8 mouse cellular contexts compared by ENCODE assay signal in the genomic region with DNA sequence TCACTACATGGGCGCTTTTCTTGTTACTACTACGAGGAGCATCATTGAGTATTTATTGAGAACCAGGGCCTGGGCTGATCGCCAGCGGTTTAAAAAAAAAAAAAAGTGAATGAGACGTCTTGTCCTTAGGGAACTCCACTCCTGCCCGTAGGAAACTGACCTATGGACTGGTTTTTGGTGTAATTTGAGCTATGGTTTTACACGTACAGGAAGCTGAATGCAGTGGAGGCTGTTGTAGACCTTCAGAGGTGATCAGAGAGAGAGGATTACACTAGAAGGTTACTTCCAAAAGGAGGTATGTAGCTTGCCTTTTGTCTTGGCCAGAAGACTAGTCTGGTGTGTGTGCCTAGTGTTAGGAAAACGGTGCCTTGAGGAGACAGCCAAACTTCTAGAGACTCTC. TPM values are rescaled to one million over a fixed set of nuclear protein-coding genes. Genes with fewer than 3 reads are reported as not detected.
DNase-seq lines count a peak whose midpoint lies in the region; ATAC-seq lines count a peak whose summit lies in the region.

No protein-coding gene starts in this region.

- peak overlapping the region; percentile 55 for H3K4me2 ChIP-seq in forebrain, embryonic 12.5 days

- H3K27me3 ChIP-seq in forebrain, embryonic 12.5 days: no peaks in the 10 kb centered on the region

- WGBS in forebrain, embryonic 12.5 days: under 1% methylated on average over 8 of the region's 8 CpGs

- H3K4me1 ChIP-seq in forebrain, embryonic 12.5 days: peaks cover 23% of the 10 kb centered on the region

- H3K36me3 ChIP-seq in forebrain, embryonic 12.5 days (replicated peaks): 0 out of 2 replicates have a peak, but pooled peaks cover under 1% of the 10 kb centered on the region

- no peak overlapping the region for H3K27ac ChIP-seq in forebrain, embryonic 12.5 days

- peak overlapping the region; percentile 69 for H3K4me3 ChIP-seq in forebrain, embryonic 12.5 days (replicated peaks)

- H3K9me3 ChIP-seq in forebrain, embryonic 12.5 days: no peaks in the 10 kb centered on the region

- DNase-seq in cerebellum, adult 9-11 months: peak; percentile 59
- DNase-seq in MN1 (ENCODE audit: low spot score): peak; percentile 77
- peak; percentile 44 for DNase-seq in kidney, adult 11 months
- DNase-seq in lung, postnatal 10 days: peak; percentile 53
- DNase-seq in spleen, adult 12 weeks (ENCODE audit: low spot score): no peak

- H3K9ac ChIP-seq in forebrain, embryonic 12.5 days: peak overlapping the region; percentile 77

- ATAC-seq in cerebellum, adult (ENCODE audit: insufficient number of reproducible peaks, low FRiP score, low TSS enrichment): no peak
- peak; percentile 17; the same call in 1 of the 2 replicates for ATAC-seq in forebrain, embryonic 12.5 days (ENCODE audit: low FRiP score)
- no peak for ATAC-seq in monocyte, adult 5-6 weeks (replicated peaks; ENCODE audit: insufficient number of reproducible peaks, low FRiP score, low TSS enrichment, poor library complexity, severe bottlenecking)

RNA-seq across cellular contexts. Expression of a gene that starts 0.8 kb away (rescaled TPM):
- polyA plus RNA-seq in forebrain, embryonic 12.5 days (2016; fragmentation: Nextera tagmentation; extraction: Ambion mirVana): 156 and 158 TPM in 2 replicates
- 35.5 to 40.2 TPM (median 39.7 TPM) in 3 replicates for total RNA-seq in monocyte, adult 5-6 weeks (2017)

RNA-seq across cellular contexts. Expression of a gene that starts 14.0 kb away (rescaled TPM):
- polyA plus RNA-seq in forebrain, embryonic 12.5 days (2016; fragmentation: Nextera tagmentation; extraction: Ambion mirVana): 32.1 and 36.1 TPM in 2 replicates
- 811 to 879 TPM (median 868 TPM) in 3 replicates for total RNA-seq in monocyte, adult 5-6 weeks (2017)

RNA-seq across cellular contexts. Expression of a gene that starts 56.8 kb away (rescaled TPM):
- polyA plus RNA-seq in forebrain, embryonic 12.5 days (2016; fragmentation: Nextera tagmentation; extraction: Ambion mirVana): 49.4 and 49.8 TPM in 2 replicates
- total RNA-seq in monocyte, adult 5-6 weeks (2017): 23.3 to 53.6 TPM (median 28.7 TPM) in 3 replicates
